Mouse (Mus musculus): ENCODE measurements around the gene Abcc4. TPM values are rescaled to one million over a fixed set of nuclear protein-coding genes. Genes with fewer than 3 reads are reported as not detected.
"Not testable (repeated sequence)": the region's sequence is repeated elsewhere in the genome, so short reads cannot be mapped to it uniquely, and the experiment has no call there.

Gene Abcc4
- polyA plus RNA-seq, 1 experiment from 2014 or later: 2.1 TPM

GRCm38 (mm10) chr14:118690336-118690735, 15.7 kb downstream of the Abcc4 start:
- no peak for DNase-seq (ENCODE audit: low spot score)
- peak overlapping the region; percentile 73 for H3K27ac ChIP-seq
- H3K27me3 ChIP-seq (ENCODE audit: low read depth, poor library complexity, severe bottlenecking): no peaks in the 10 kb centered on the region
- peaks cover 41% of the 10 kb centered on the region for H3K4me1 ChIP-seq
- no peaks in the 10 kb centered on the region for H3K9me3 ChIP-seq (replicated peaks)
- no peaks in the 10 kb centered on the region for H3K36me3 ChIP-seq
- no peak overlapping the region for H3K4me3 ChIP-seq
- WGBS: 86% methylated on average over 10 of the region's 10 CpGs

- H3K4me1 ChIP-seq: peaks cover 35% of the 10 kb centered on the region
- no peak for DNase-seq (ENCODE audit: low spot score)
- peak overlapping the region; percentile 63; the same call in 1 of the 2 replicates for H3K27ac ChIP-seq
- H3K4me3 ChIP-seq: no peak overlapping the region
- no peaks in the 10 kb centered on the region for H3K27me3 ChIP-seq (ENCODE audit: low read depth, poor library complexity, severe bottlenecking)
- H3K9me3 ChIP-seq (replicated peaks): no peaks in the 10 kb centered on the region
- 85% methylated on average over 5 of the region's 5 CpGs for WGBS
- no peaks in the 10 kb centered on the region for H3K36me3 ChIP-seq
Observed at GRCm38 (mm10) chr14:118688643-118689042, 17.4 kb downstream of the Abcc4 start.

GRCm38 (mm10) chr14:118686861-118687260, 19.2 kb downstream of the Abcc4 start:
- 82% methylated on average over 5 of the region's 5 CpGs for WGBS
- no peak for DNase-seq (ENCODE audit: low spot score)
- no peaks in the 10 kb centered on the region for H3K36me3 ChIP-seq
- no peak overlapping the region for H3K27ac ChIP-seq
- peaks cover 37% of the 10 kb centered on the region for H3K4me1 ChIP-seq
- no peaks in the 10 kb centered on the region for H3K27me3 ChIP-seq (ENCODE audit: low read depth, poor library complexity, severe bottlenecking)
- no peaks in the 10 kb centered on the region for H3K9me3 ChIP-seq (replicated peaks)
- H3K4me3 ChIP-seq: no peak overlapping the region

- H3K36me3 ChIP-seq: no peaks in the 10 kb centered on the region
- no peak for DNase-seq (ENCODE audit: low spot score)
- H3K4me3 ChIP-seq: no peak overlapping the region
- WGBS: 94% methylated on average over 6 of the region's 6 CpGs
- no peaks in the 10 kb centered on the region for H3K9me3 ChIP-seq (replicated peaks)
- H3K4me1 ChIP-seq: peaks cover 36% of the 10 kb centered on the region
- H3K27ac ChIP-seq: no peak overlapping the region
- no peaks in the 10 kb centered on the region for H3K27me3 ChIP-seq (ENCODE audit: low read depth, poor library complexity, severe bottlenecking)
Observed at GRCm38 (mm10) chr14:118685572-118685971, 20.4 kb downstream of the Abcc4 start.

- Histone ChIP-seq H3K4me3 (no peak overlapping the region), H3K9me3 (replicated peaks) (no peaks in the 10 kb centered on the region), H3K36me3 (no peaks in the 10 kb centered on the region), H3K27me3 (ENCODE audit: low read depth, poor library complexity, severe bottlenecking) (peaks cover 7% of the 10 kb centered on the region; the same call in 1 of the 2 replicates), H3K4me1 (peaks cover 23% of the 10 kb centered on the region), H3K27ac (peak overlapping the region; percentile 67; the same call in 1 of the 2 replicates)
- DNase-seq (ENCODE audit: low spot score): no peak
- 83% methylated on average over 10 of the region's 10 CpGs for WGBS
Observed at GRCm38 (mm10) chr14:118682339-118683034, 23.5 kb downstream of the Abcc4 start.

GRCm38 (mm10) chr14:118681087-118681486, 24.9 kb downstream of the Abcc4 start:
- Histone ChIP-seq H3K4me3 (no peak overlapping the region), H3K4me1 (peaks cover 35% of the 10 kb centered on the region), H3K9me3 (replicated peaks) (no peaks in the 10 kb centered on the region), H3K27me3 (ENCODE audit: low read depth, poor library complexity, severe bottlenecking) (peaks cover 7% of the 10 kb centered on the region; the same call in 1 of the 2 replicates), H3K36me3 (no peaks in the 10 kb centered on the region), H3K27ac (peak overlapping the region; percentile 12; the same call in 1 of the 2 replicates)
- 49% methylated on average over 8 of the region's 8 CpGs for WGBS
- no peak for DNase-seq (ENCODE audit: low spot score)

GRCm38 (mm10) chr14:118678279-118678985, 27.6 kb downstream of the Abcc4 start:
- peaks cover 7% of the 10 kb centered on the region; the same call in 1 of the 2 replicates for H3K27me3 ChIP-seq (ENCODE audit: low read depth, poor library complexity, severe bottlenecking)
- 0 out of 2 replicates have a peak overlapping the region, but pooled peaks have one; percentile 3 for H3K27ac ChIP-seq
- DNase-seq (ENCODE audit: low spot score): no peak
- no peaks in the 10 kb centered on the region for H3K36me3 ChIP-seq
- H3K4me3 ChIP-seq: no peak overlapping the region
- peaks cover 46% of the 10 kb centered on the region for H3K4me1 ChIP-seq
- WGBS: 90% methylated on average over 9 of the region's 9 CpGs
- H3K9me3 ChIP-seq (replicated peaks): no peaks in the 10 kb centered on the region

GRCm38 (mm10) chr14:118676308-118676994, 29.6 kb downstream of the Abcc4 start:
- Histone ChIP-seq H3K4me3 (no peak overlapping the region), H3K4me1 (peaks cover 36% of the 10 kb centered on the region), H3K9me3 (replicated peaks) (no peaks in the 10 kb centered on the region), H3K27ac (no peak overlapping the region), H3K27me3 (ENCODE audit: low read depth, poor library complexity, severe bottlenecking) (peaks cover 7% of the 10 kb centered on the region; the same call in 1 of the 2 replicates), H3K36me3 (no peaks in the 10 kb centered on the region)
- DNase-seq (ENCODE audit: low spot score): no peak
- 85% methylated on average over 13 of the region's 13 CpGs for WGBS

GRCm38 (mm10) chr14:118674705-118675139, 31.3 kb downstream of the Abcc4 start:
- peaks cover 31% of the 10 kb centered on the region for H3K4me1 ChIP-seq
- no peaks in the 10 kb centered on the region for H3K36me3 ChIP-seq
- no peaks in the 10 kb centered on the region for H3K9me3 ChIP-seq (replicated peaks)
- H3K27ac ChIP-seq: no peak overlapping the region; the same call in 1 of the 2 replicates
- no peak overlapping the region for H3K4me3 ChIP-seq
- no peak for DNase-seq (ENCODE audit: low spot score)
- 87% methylated on average over 11 of the region's 11 CpGs for WGBS
- peaks cover 11% of the 10 kb centered on the region; the same call in 1 of the 2 replicates for H3K27me3 ChIP-seq (ENCODE audit: low read depth, poor library complexity, severe bottlenecking)

- Histone ChIP-seq H3K36me3 (no peaks in the 10 kb centered on the region), H3K4me1 (peaks cover 31% of the 10 kb centered on the region), H3K9me3 (replicated peaks) (no peaks in the 10 kb centered on the region), H3K27ac (no peak overlapping the region), H3K27me3 (ENCODE audit: low read depth, poor library complexity, severe bottlenecking) (peaks cover 7% of the 10 kb centered on the region; the same call in 1 of the 2 replicates), H3K4me3 (no peak overlapping the region)
- WGBS: 80% methylated on average over 7 of the region's 7 CpGs
- DNase-seq (ENCODE audit: low spot score): no peak
Observed at GRCm38 (mm10) chr14:118674224-118674623, 31.8 kb downstream of the Abcc4 start.

GRCm38 (mm10) chr14:118673501-118673900, 32.5 kb downstream of the Abcc4 start:
- Histone ChIP-seq H3K36me3 (no peaks in the 10 kb centered on the region), H3K9me3 (replicated peaks) (no peaks in the 10 kb centered on the region), H3K4me1 (peaks cover 34% of the 10 kb centered on the region), H3K4me3 (no peak overlapping the region), H3K27ac (peak overlapping the region; percentile 64), H3K27me3 (ENCODE audit: low read depth, poor library complexity, severe bottlenecking) (0 out of 2 replicates have a peak, but pooled peaks cover 5% of the 10 kb centered on the region)
- peak; percentile 43 for DNase-seq (ENCODE audit: low spot score)
- WGBS: 37% methylated on average over 6 of the region's 6 CpGs

- not testable (repeated sequence) for DNase-seq (ENCODE audit: low spot score); H3K27me3 ChIP-seq (ENCODE audit: low read depth, poor library complexity, severe bottlenecking); H3K9me3 ChIP-seq (replicated peaks); H3K27ac ChIP-seq; H3K36me3 ChIP-seq; H3K4me3 ChIP-seq
- WGBS: 91% methylated on average over 6 of the region's 6 CpGs
- peaks cover 36% of the 10 kb centered on the region for H3K4me1 ChIP-seq
Observed at GRCm38 (mm10) chr14:118672931-118673330, 33.1 kb downstream of the Abcc4 start.
